Mouse (Mus musculus) heart, postnatal 0 days (tissue): ENCODE measurements around the gene Ano10. TPM values are rescaled to one million over a fixed set of nuclear protein-coding genes. Genes with fewer than 3 reads are reported as not detected.

Source experiments
- ATAC-seq: fragments of 200-750 bp; cut with Nextera tagmentation; 2 replicates; pipeline ENCODE4 v1.8.0; 2017; ENCODE audit warnings: low read depth, moderate number of reproducible peaks, moderate library complexity; ENCODE audit not compliant: insufficient read depth
- DNase-seq: peaks from one replicate; pipeline ENCODE4 v3.0.0-alpha.2; 2016; ENCODE audit warnings: low spot score
- H3K27ac ChIP-seq: fragments of 300-500 bp; sonication (generic); 2 replicates; pipeline ENCODE4 v1.5.1; 2014; ENCODE audit warnings: low read depth, mild to moderate bottlenecking
- H3K27me3 ChIP-seq: fragments of 300-500 bp; sonication (generic); 2 replicates; pipeline ENCODE4 v1.6.1; 2014; ENCODE audit warnings: low read length, mixed read lengths; ENCODE audit not compliant: control insufficient read depth, insufficient read depth
- H3K36me3 ChIP-seq: fragments of 300-500 bp; sonication (generic); replicated peaks from 2 replicates; pipeline ENCODE4 v1.6.1; 2014; ENCODE audit warnings: low read length, mixed read lengths; ENCODE audit not compliant: control insufficient read depth, insufficient read depth
- H3K4me1 ChIP-seq: fragments of 300-500 bp; sonication (generic); 2 replicates; pipeline ENCODE4 v1.6.1; 2014; ENCODE audit warnings: antibody characterized with exemption; ENCODE audit not compliant: control insufficient read depth, insufficient read depth
- H3K4me2 ChIP-seq: fragments of 300-500 bp; sonication (generic); 2 replicates; pipeline ENCODE4 v1.6.1; 2014; ENCODE audit warnings: low read depth, mild to moderate bottlenecking, low read length, moderate library complexity
- H3K4me3 ChIP-seq: fragments of 300-500 bp; sonication (generic); 2 replicates; pipeline ENCODE4 v1.5.1; 2014; ENCODE audit warnings: low read depth, low read length
- H3K9ac ChIP-seq: fragments of 300-500 bp; sonication (generic); replicated peaks from 2 replicates; pipeline ENCODE4 v1.6.1; 2014; ENCODE audit warnings: low read depth, low read length, mixed read lengths
- H3K9me3 ChIP-seq: fragments of 300-500 bp; sonication (generic); replicated peaks from 2 replicates; pipeline ENCODE4 v1.6.1; 2016; ENCODE audit warnings: low read length; ENCODE audit not compliant: control insufficient read depth
- CTCF ChIP-seq: IDR thresholded peaks from 2 replicates; pipeline ENCODE4 v1.5.1; 2016; ENCODE audit warnings: antibody characterized with exemption, control low read depth, low read depth
- EP300 ChIP-seq: IDR thresholded peaks from 2 replicates; pipeline ENCODE4 v1.6.1; 2016; ENCODE audit warnings: antibody characterized with exemption, low read depth
- WGBS: fragments of 180-500 bp; shearing (Covaris S2); extraction: QIAGEN DNeasy Blood & Tissue Kit; methylation state at CpG from one replicate; pipeline ENCODE4 v1.1.7; 2014; 5-methylcytosine and 5-hydroxymethylcytosine counted together
- polyA plus RNA-seq: library from polyadenylated mRNA; unstranded; fragments of >200 nt; fragmentation: Nextera tagmentation; extraction: Ambion mirVana; gene quantifications from 2 replicates; pipeline ENCODE4 v1.2.1, GENCODE M21; 2015
- total RNA-seq: library from RNA; depleted of rRNA; stranded (reverse); fragments of >200 nt; gene quantifications from 2 replicates; pipeline ENCODE4 v1.2.3, GENCODE M21; 2014; ENCODE audit warnings: low replicate concordance

Gene Ano10
- total and polyA plus RNA-seq, 2 experiments from 2014 or later = 21.3 to 24.1 TPM

GRCm38 (mm10) chr9:122240629-122241199 is 53.5 kb downstream of the Ano10 start:
- no peak overlapping the region for H3K4me3 ChIP-seq
- no peaks in the 10 kb centered on the region for H3K4me1 ChIP-seq
- H3K4me2 ChIP-seq = no peak overlapping the region
- ATAC-seq (no peak), DNase-seq (no peak)
- no peaks in the 10 kb centered on the region for H3K27me3 ChIP-seq
- TF ChIP-seq EP300 (no peak), CTCF (no peak)
- no peak overlapping the region for H3K27ac ChIP-seq
- WGBS = 24% methylated on average over 8 of the region's 8 CpGs
- no peaks in the 10 kb centered on the region for H3K9me3 ChIP-seq
- H3K36me3 ChIP-seq = no peaks in the 10 kb centered on the region
- H3K9ac ChIP-seq = no peak overlapping the region

- 90% methylated on average over 3 of the region's 3 CpGs for WGBS
- no peaks in the 10 kb centered on the region for H3K27me3 ChIP-seq
- TF ChIP-seq CTCF (no peak), EP300 (no peak)
- H3K4me3 ChIP-seq = no peak overlapping the region
- H3K27ac ChIP-seq = no peak overlapping the region
- H3K9me3 ChIP-seq = no peaks in the 10 kb centered on the region
- no peaks in the 10 kb centered on the region for H3K4me1 ChIP-seq
- no peak overlapping the region for H3K4me2 ChIP-seq
- no peaks in the 10 kb centered on the region for H3K36me3 ChIP-seq
- H3K9ac ChIP-seq = no peak overlapping the region
- DNase-seq (no peak), ATAC-seq (no peak)
Measured at GRCm38 (mm10) chr9:122234741-122235140, 59.5 kb downstream of the Ano10 start.

GRCm38 (mm10) chr9:122233972-122234345 is 60.3 kb downstream of the Ano10 start:
- H3K4me2 ChIP-seq = no peak overlapping the region
- ATAC-seq (no peak), DNase-seq (no peak)
- TF ChIP-seq CTCF = no peak
- no peak for TF ChIP-seq EP300
- H3K27ac ChIP-seq = no peak overlapping the region
- H3K9ac ChIP-seq = no peak overlapping the region
- no peaks in the 10 kb centered on the region for H3K36me3 ChIP-seq
- H3K4me1 ChIP-seq = no peaks in the 10 kb centered on the region
- no peak overlapping the region for H3K4me3 ChIP-seq
- H3K27me3 ChIP-seq = no peaks in the 10 kb centered on the region
- no peaks in the 10 kb centered on the region for H3K9me3 ChIP-seq
- 51% methylated on average over 7 of the region's 7 CpGs for WGBS

GRCm38 (mm10) chr9:122233316-122233971 is 60.8 kb downstream of the Ano10 start:
- no peaks in the 10 kb centered on the region for H3K36me3 ChIP-seq
- no peak overlapping the region for H3K27ac ChIP-seq
- H3K27me3 ChIP-seq = no peaks in the 10 kb centered on the region
- ATAC-seq = no peak
- H3K4me3 ChIP-seq = no peak overlapping the region
- WGBS = 80% methylated on average over 8 of the region's 8 CpGs
- TF ChIP-seq CTCF = no peak
- TF ChIP-seq EP300 = no peak
- no peaks in the 10 kb centered on the region for H3K4me1 ChIP-seq
- DNase-seq = no peak
- no peaks in the 10 kb centered on the region for H3K9me3 ChIP-seq
- H3K9ac ChIP-seq = no peak overlapping the region
- no peak overlapping the region for H3K4me2 ChIP-seq

- no peak for DNase-seq
- Histone ChIP-seq H3K27me3 (no peaks in the 10 kb centered on the region), H3K4me2 (no peak overlapping the region), H3K9me3 (no peaks in the 10 kb centered on the region), H3K27ac (no peak overlapping the region), H3K4me3 (no peak overlapping the region), H3K9ac (no peak overlapping the region), H3K36me3 (no peaks in the 10 kb centered on the region), H3K4me1 (no peaks in the 10 kb centered on the region)
- 66% methylated on average over 2 of the region's 2 CpGs for WGBS
- TF ChIP-seq EP300 = no peak
- no peak for TF ChIP-seq CTCF
- no peak for ATAC-seq
Measured at GRCm38 (mm10) chr9:122232912-122233311, 61.3 kb downstream of the Ano10 start.

GRCm38 (mm10) chr9:122230701-122231100 is 63.5 kb downstream of the Ano10 start:
- no peaks in the 10 kb centered on the region for H3K4me1 ChIP-seq
- no peaks in the 10 kb centered on the region for H3K36me3 ChIP-seq
- no peaks in the 10 kb centered on the region for H3K9me3 ChIP-seq
- TF ChIP-seq EP300 = no peak
- no peak for TF ChIP-seq CTCF
- ATAC-seq (no peak), DNase-seq (no peak)
- 65% methylated on average over 4 of the region's 4 CpGs for WGBS
- H3K4me2 ChIP-seq = no peak overlapping the region
- no peak overlapping the region for H3K27ac ChIP-seq
- H3K4me3 ChIP-seq = no peak overlapping the region
- no peaks in the 10 kb centered on the region for H3K27me3 ChIP-seq
- no peak overlapping the region for H3K9ac ChIP-seq
